Mouse (Mus musculus): ENCODE measurements around the gene Cdc123.

GRCm38 (mm10) chr2:5749210-5749609 lies 95.8 kb downstream of the Cdc123 start:
- TF ChIP-seq CTCF (IDR thresholded peaks at IDR 0.05; ENCODE audit: low read depth, low read length): no peak
- TF ChIP-seq POLR2AphosphoS5 (IDR thresholded peaks at IDR 0.05; ENCODE audit: insufficient replicate concordance, low read depth, low read length): no peak
- TF ChIP-seq GATA1 (IDR thresholded peaks at IDR 0.05; ENCODE audit: borderline replicate concordance, low read length): no peak
- no peak for TF ChIP-seq GATA2 (IDR thresholded peaks at IDR 0.05; ENCODE audit: borderline replicate concordance, low read depth, low read length)
